Mouse (Mus musculus) ES-E14 (cell line): ENCODE measurements around the gene Fam71f1.

Source experiments
- CHD2 ChIP-seq: IDR thresholded peaks from 2 replicates; pipeline ENCODE4 v1.6.1; 2014; ENCODE audit warnings: mild to moderate bottlenecking, low read depth, low read length, inconsistent platforms
- HCFC1 ChIP-seq: IDR thresholded peaks from 2 replicates; pipeline ENCODE4 v1.6.1; 2012; ENCODE audit warnings: low read length, inconsistent platforms, borderline replicate concordance; ENCODE audit not compliant: insufficient read depth
- MAFK ChIP-seq: IDR thresholded peaks from 2 replicates; pipeline ENCODE4 v1.6.1; 2014; ENCODE audit warnings: mild to moderate bottlenecking, low read depth, low read length, inconsistent platforms; ENCODE audit not compliant: insufficient read depth
- ZC3H11A ChIP-seq: IDR thresholded peaks from 2 replicates; pipeline ENCODE4 v1.6.1; 2012; ENCODE audit warnings: low read depth, mild to moderate bottlenecking, inconsistent platforms, low read length, borderline replicate concordance
- ZNF384 ChIP-seq: IDR thresholded peaks from 2 replicates; pipeline ENCODE4 v1.6.1; 2012; ENCODE audit warnings: low read depth, low read length, inconsistent platforms

- TF ChIP-seq CHD2, result no peak
- TF ChIP-seq MAFK, result no peak
- TF ChIP-seq HCFC1, result no peak
- no peak for TF ChIP-seq ZNF384
- no peak for TF ChIP-seq ZC3H11A
These were observed 10.6 kb downstream of the Fam71f1 start for GRCm38 (mm10) chr6:29329514-29329913.
